Mouse (Mus musculus): ENCODE results near the gene Slc36a2. TPM values are rescaled to one million over a fixed set of nuclear protein-coding genes. Genes with fewer than 3 reads are reported as not detected.
A peak's percentile ranks its signal among the peaks of the same experiment; 100 is the strongest.

Gene Slc36a2
- total and polyA plus RNA-seq, 3 experiments = not detected

DNA sequence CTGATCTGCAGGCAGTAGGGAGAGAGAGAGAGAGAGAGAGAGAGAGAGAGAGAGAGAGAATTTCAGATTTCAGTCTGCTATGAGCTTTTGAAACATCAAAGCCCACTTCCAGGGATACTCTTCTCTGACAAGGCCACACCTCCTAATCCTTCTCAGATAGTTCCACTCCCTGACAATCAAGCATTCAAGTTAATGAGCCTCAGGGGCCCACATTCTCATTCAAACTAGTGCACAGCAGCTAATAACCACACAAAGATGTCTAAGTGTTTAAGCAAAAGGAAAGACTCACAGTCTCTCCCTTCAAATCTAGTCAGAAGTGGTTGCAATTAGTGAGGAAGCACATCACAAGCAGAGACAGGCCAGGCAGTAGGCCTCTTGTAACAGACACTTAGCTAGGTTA, 64.6 kb downstream of the Slc36a2 start:
- no peak for DNase-seq (ENCODE audit: low read depth, low spot score)
- H3K9me3 ChIP-seq (replicated peaks; ENCODE audit: insufficient read depth, low read length) = no peaks in the 10 kb centered on the region
- peaks cover 0 to 11% of the 10 kb centered on the region in 2 experiments; a peak in 2 of 4 replicates for H3K36me3 ChIP-seq (ENCODE audit: control insufficient read depth in 1 of 2, insufficient read depth in 2 of 2, low read length in 2 of 2)
- no peak overlapping the region for H3K9ac ChIP-seq (ENCODE audit: control insufficient read depth, low read depth, low read length, poor library complexity, severe bottlenecking)
- TF ChIP-seq CHD2 (IDR thresholded peaks at IDR 0.05; ENCODE audit: low read length) = no peak
- no peak for TF ChIP-seq TAL1 (IDR thresholded peaks at IDR 0.05; ENCODE audit: low read length)
- no peak for TF ChIP-seq USF2 (IDR thresholded peaks at IDR 0.05; ENCODE audit: borderline replicate concordance in 1 of 2, insufficient read depth in 1 of 2, low read depth in 1 of 2, low read length in 2 of 2)
- TF ChIP-seq UBTF (IDR thresholded peaks at IDR 0.05; ENCODE audit: borderline replicate concordance, insufficient read depth, low read depth, low read length) = no peak
- TF ChIP-seq POLR2AphosphoS5 (IDR thresholded peaks at IDR 0.05; ENCODE audit: borderline replicate concordance, low read depth, low read length) = no peak
- TF ChIP-seq EP300 (IDR thresholded peaks at IDR 0.05; ENCODE audit: low read depth in 1 of 2, low read length in 2 of 2) = no peak
- no peak for TF ChIP-seq GABPA (IDR thresholded peaks at IDR 0.05; ENCODE audit: low read depth, low read length)
- TF ChIP-seq SIN3A (IDR thresholded peaks at IDR 0.05; ENCODE audit: low read length) = no peak
- no peak for TF ChIP-seq MYB (IDR thresholded peaks at IDR 0.05; ENCODE audit: low read depth, low read length)
- TF ChIP-seq GATA1 (IDR thresholded peaks at IDR 0.05; ENCODE audit: low read depth, low read length) = no peak
- no peak overlapping the region for H3K27ac ChIP-seq (ENCODE audit: control insufficient read depth, low read depth, low read length)
- H3K79me2 ChIP-seq (ENCODE audit: control insufficient read depth, insufficient read depth, low read length, poor library complexity) = no peaks in the 10 kb centered on the region
- no peak overlapping the region for H3K4me3 ChIP-seq (ENCODE audit: control insufficient read depth in 1 of 2, insufficient read depth in 1 of 2, low read depth in 2 of 2, low read length in 2 of 2)
- H3K27me3 ChIP-seq (ENCODE audit: control insufficient read depth in 1 of 2, insufficient read depth in 2 of 2, low read length in 2 of 2) = no peaks in the 10 kb centered on the region
- peaks cover 7 to 16% of the 10 kb centered on the region in 2 experiments; a peak in 3 of 4 replicates for H3K4me1 ChIP-seq (ENCODE audit: control insufficient read depth in 1 of 2, insufficient read depth in 2 of 2, low read length in 2 of 2)

DNA sequence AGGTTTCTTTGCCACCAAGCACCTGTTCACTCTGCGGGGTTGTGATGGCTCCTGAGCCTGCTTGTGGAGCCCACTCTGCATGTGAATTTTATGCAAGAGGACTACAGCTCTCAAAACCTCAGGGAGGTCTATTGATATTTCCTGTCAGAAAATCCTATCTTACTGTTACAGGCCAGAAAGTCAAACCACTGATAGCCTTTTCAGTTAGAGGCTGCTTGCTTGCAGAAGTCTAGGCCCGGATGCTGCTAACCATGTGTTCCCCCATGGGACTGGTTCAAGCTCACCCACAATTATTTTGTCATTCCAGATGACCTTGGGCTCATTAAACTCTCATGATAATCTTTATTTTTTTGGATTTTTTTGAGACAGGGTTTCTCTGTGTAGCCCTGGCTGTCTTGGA, 67.8 kb downstream of the Slc36a2 start:
- TF ChIP-seq TAL1 (IDR thresholded peaks at IDR 0.05; ENCODE audit: low read length) (peak; percentile 45), RAD21 (IDR thresholded peaks at IDR 0.05; ENCODE audit: low read depth, low read length) (no peak), ETS1 (IDR thresholded peaks at IDR 0.05; ENCODE audit: low read depth, low read length) (peak; percentile 56; the same call in 1 of the 2 replicates), RCOR1 (IDR thresholded peaks at IDR 0.05; ENCODE audit: low read depth, low read length) (peak; percentile 65), EP300 (IDR thresholded peaks at IDR 0.05; ENCODE audit: low read depth in 1 of 2, low read length in 2 of 2) (peak; percentile 87 to 90), USF1 (IDR thresholded peaks at IDR 0.05; ENCODE audit: low read depth, low read length) (no peak), MXI1 (IDR thresholded peaks at IDR 0.05; ENCODE audit: low read depth, low read length) (0 out of 2 replicates have a peak, but pooled peaks have one; percentile 25), ZNF384 (IDR thresholded peaks at IDR 0.05; ENCODE audit: low read depth, low read length) (no peak), GATA1 (IDR thresholded peaks at IDR 0.05; ENCODE audit: low read depth, low read length) (peak; percentile 78), USF2 (IDR thresholded peaks at IDR 0.05; ENCODE audit: borderline replicate concordance in 1 of 2, insufficient read depth in 1 of 2, low read depth in 1 of 2, low read length in 2 of 2) (no peak), MYB (IDR thresholded peaks at IDR 0.05; ENCODE audit: low read depth, low read length) (peak; percentile 75; the same call in 1 of the 2 replicates), TCF12 (IDR thresholded peaks at IDR 0.05; ENCODE audit: low read depth, low read length) (peak; percentile 89), TBP (IDR thresholded peaks at IDR 0.05; ENCODE audit: low read depth, low read length) (0 out of 2 replicates have a peak, but pooled peaks have one; percentile 30), HCFC1 (IDR thresholded peaks at IDR 0.05; ENCODE audit: low read depth, low read length) (0 out of 2 replicates have a peak, but pooled peaks have one; percentile 50), ZC3H11A (IDR thresholded peaks at IDR 0.05; ENCODE audit: low read depth, low read length) (no peak), UBTF (IDR thresholded peaks at IDR 0.05; ENCODE audit: borderline replicate concordance, insufficient read depth, low read depth, low read length) (no peak), SIN3A (IDR thresholded peaks at IDR 0.05; ENCODE audit: low read length) (peak; percentile 30; the same call in 1 of the 2 replicates), MAX (IDR thresholded peaks at IDR 0.05; ENCODE audit: low read length) (peak; percentile 61), CHD2 (IDR thresholded peaks at IDR 0.05; ENCODE audit: low read length) (no peak), GABPA (IDR thresholded peaks at IDR 0.05; ENCODE audit: low read depth, low read length) (no peak)
- Histone ChIP-seq H3K27me3 (ENCODE audit: control insufficient read depth in 1 of 2, insufficient read depth in 2 of 2, low read length in 2 of 2) (no peaks in the 10 kb centered on the region), H3K79me2 (ENCODE audit: control insufficient read depth, insufficient read depth, low read length, poor library complexity) (no peaks in the 10 kb centered on the region; the same call in 1 of the 2 replicates), H3K4me3 (ENCODE audit: control insufficient read depth in 1 of 2, insufficient read depth in 1 of 2, low read depth in 2 of 2, low read length in 2 of 2) (no peak overlapping the region), H3K36me3 (ENCODE audit: control insufficient read depth in 1 of 2, insufficient read depth in 2 of 2, low read length in 2 of 2) (peaks cover 0 to 20% of the 10 kb centered on the region in 2 experiments; a peak in 2 of 4 replicates), H3K4me1 (ENCODE audit: control insufficient read depth in 1 of 2, insufficient read depth in 2 of 2, low read length in 2 of 2) (peaks cover 17 to 29% of the 10 kb centered on the region in 2 experiments), H3K9ac (ENCODE audit: control insufficient read depth, low read depth, low read length, poor library complexity, severe bottlenecking) (no peak overlapping the region), H3K9me3 (replicated peaks; ENCODE audit: insufficient read depth, low read length) (no peaks in the 10 kb centered on the region), H3K27ac (ENCODE audit: control insufficient read depth, low read depth, low read length) (peak overlapping the region; percentile 2; the same call in 1 of the 2 replicates)
- peak; percentile 78 for DNase-seq (ENCODE audit: low read depth, low spot score)

Data from MEL (cell line).